Mouse (Mus musculus): ENCODE measurements around the gene Syce1l.

The Syce1l gene

GRCm38 (mm10) chr8:113642926-113643325 lies at the start of gene Syce1l:
Gene Syce1l (plus strand): TSS chr8:113643213.
- ATAC-seq (ENCODE audit: low TSS enrichment) = no peak

- no peak for ATAC-seq (ENCODE audit: low TSS enrichment)
Observed at GRCm38 (mm10) chr8:113598401-113598800, 44.6 kb upstream of the Syce1l start.

GRCm38 (mm10) chr8:113632634-113633033 lies 10.4 kb upstream of the Syce1l start:
- ATAC-seq (ENCODE audit: low TSS enrichment) = 0 out of 2 replicates have a peak, but pooled peaks have one; percentile 10

- no peak for ATAC-seq (ENCODE audit: low TSS enrichment)
Observed at GRCm38 (mm10) chr8:113634161-113634560, 8.9 kb upstream of the Syce1l start.

GRCm38 (mm10) chr8:113634670-113635591 lies 8.1 kb upstream of the Syce1l start, which contains the start of gene Mon1b:
Gene Mon1b (plus strand): TSS chr8:113635587.
- peak; percentile 87 for ATAC-seq (ENCODE audit: low TSS enrichment)

GRCm38 (mm10) chr8:113635592-113636279 lies 7.3 kb upstream of the Syce1l start:
- ATAC-seq (ENCODE audit: low TSS enrichment) = peak; percentile 76

- no peak for ATAC-seq (ENCODE audit: low TSS enrichment)
Observed at GRCm38 (mm10) chr8:113636280-113636628, 6.8 kb upstream of the Syce1l start.

- ATAC-seq (ENCODE audit: low TSS enrichment) = no peak
Observed at GRCm38 (mm10) chr8:113640357-113640756, 2.7 kb upstream of the Syce1l start.

- ATAC-seq (ENCODE audit: low TSS enrichment) = no peak
Observed at GRCm38 (mm10) chr8:113643479-113644210, 632 bp downstream of the Syce1l start.

GRCm38 (mm10) chr8:113645220-113645619 lies 2.2 kb downstream of the Syce1l start:
- no peak for ATAC-seq (ENCODE audit: low TSS enrichment)

- ATAC-seq (ENCODE audit: low TSS enrichment) = no peak
Observed at GRCm38 (mm10) chr8:113652450-113652849, 9.4 kb downstream of the Syce1l start.

GRCm38 (mm10) chr8:113653151-113653550 lies 10.1 kb downstream of the Syce1l start:
- ATAC-seq (ENCODE audit: low TSS enrichment) = no peak

GRCm38 (mm10) chr8:113656154-113656553 lies 13.1 kb downstream of the Syce1l start:
- ATAC-seq (ENCODE audit: low TSS enrichment) = no peak

- ATAC-seq (ENCODE audit: low TSS enrichment) = no peak
Observed at GRCm38 (mm10) chr8:113656681-113657298, 13.8 kb downstream of the Syce1l start.

- ATAC-seq (ENCODE audit: low TSS enrichment) = no peak
Observed at GRCm38 (mm10) chr8:113660128-113660527, 17.1 kb downstream of the Syce1l start.

GRCm38 (mm10) chr8:113664544-113664943 lies 21.5 kb downstream of the Syce1l start:
- ATAC-seq (ENCODE audit: low TSS enrichment) = peak; percentile 100

- ATAC-seq (ENCODE audit: low TSS enrichment) = no peak
Observed at GRCm38 (mm10) chr8:113665036-113665435, 22.0 kb downstream of the Syce1l start.

GRCm38 (mm10) chr8:113665951-113666350 lies 22.9 kb downstream of the Syce1l start:
- no peak for ATAC-seq (ENCODE audit: low TSS enrichment)

GRCm38 (mm10) chr8:113666714-113667432 lies 23.9 kb downstream of the Syce1l start:
- ATAC-seq (ENCODE audit: low TSS enrichment) = no peak

GRCm38 (mm10) chr8:113669924-113670323 lies 26.9 kb downstream of the Syce1l start:
- ATAC-seq (ENCODE audit: low TSS enrichment) = no peak

All from frontal cortex, adult (tissue).